Comparison of ENCODE assay signal across 26 mouse cellular contexts in the genomic region with DNA sequence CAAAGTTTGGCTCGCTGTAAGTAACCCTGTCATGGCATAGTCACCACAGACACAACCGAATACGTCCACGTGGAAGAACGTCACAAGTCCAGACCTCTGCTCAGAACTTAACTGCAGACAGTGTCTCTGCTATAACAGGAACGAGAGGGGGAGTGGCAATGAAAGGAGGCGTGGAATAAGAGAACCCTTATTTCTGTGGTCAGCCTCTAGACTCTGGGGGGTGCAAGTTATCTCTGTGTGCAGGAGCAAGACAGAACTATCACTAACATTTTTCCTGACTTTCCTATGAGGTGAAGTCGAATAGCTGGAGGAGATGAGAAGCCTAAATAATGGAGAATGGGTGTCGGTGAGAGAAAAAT. TPM values are rescaled to one million over a fixed set of nuclear protein-coding genes. Genes with fewer than 3 reads are reported as not detected.
DNase-seq lines count a peak whose midpoint lies in the region; ATAC-seq and TF ChIP-seq lines count a peak whose summit lies in the region.
"Had no signal": no experiment of that assay in that cellular context is flagged by ENCODE, and none has a peak within 500 bp of the region (broad histone marks: within the 10 kb centered on the region; RNA-seq: fewer than 3 reads in every experiment).

No protein-coding gene starts in this region.

- H3K9ac ChIP-seq in stomach, embryonic 16.5 days (ENCODE audit: low read length): no peak overlapping the region
- no peak overlapping the region for H3K9ac ChIP-seq in stomach, postnatal 0 days (ENCODE audit: low read length)
- no peak overlapping the region for H3K9ac ChIP-seq in liver, embryonic 15.5 days
- H3K9ac ChIP-seq: embryonic facial prominence, embryonic 15.5 days; forebrain, embryonic 12.5 days; forebrain, postnatal 0 days; hindbrain, embryonic 15.5 days; limb, embryonic 12.5 days had no signal

- H3K4me1 ChIP-seq in kidney, adult 2 months (ENCODE audit: control insufficient read depth, insufficient read depth, low read length): peaks cover 23% of the 10 kb centered on the region
- H3K4me1 ChIP-seq in stomach, embryonic 16.5 days (ENCODE audit: control insufficient read depth, insufficient read depth, low read length): no peaks in the 10 kb centered on the region
- no peaks in the 10 kb centered on the region for H3K4me1 ChIP-seq in stomach, postnatal 0 days (replicated peaks; ENCODE audit: control insufficient read depth, insufficient read depth)
- peaks cover 17% of the 10 kb centered on the region for H3K4me1 ChIP-seq in liver, embryonic 15.5 days (replicated peaks)
- H3K4me1 ChIP-seq: embryonic facial prominence, embryonic 15.5 days; forebrain, embryonic 12.5 days; hindbrain, embryonic 10.5 days; hindbrain, embryonic 15.5 days had no signal

- no peak for TF ChIP-seq EP300 in stomach, postnatal 0 days (optimal IDR thresholded peaks at IDR 0.05)

- 0 out of 2 replicates have a peak, but pooled peaks have one; percentile 3 for ATAC-seq in stomach, embryonic 16.5 days (ENCODE audit: insufficient read depth, low FRiP score)
- ATAC-seq in stomach, postnatal 0 days (ENCODE audit: low FRiP score, low TSS enrichment): no peak
- ATAC-seq in liver, embryonic 15.5 days (ENCODE audit: insufficient read depth): 0 out of 2 replicates have a peak, but pooled peaks have one; percentile 4
- ATAC-seq: forebrain, postnatal 0 days; inflammation-experienced regulatory T-cells, adult 6 months; lung, postnatal 0 days had no signal

- H3K4me3 ChIP-seq in kidney, adult 2 months (ENCODE audit: insufficient read depth, low read depth, low read length): no peak overlapping the region
- no peak overlapping the region for H3K4me3 ChIP-seq in stomach, embryonic 16.5 days (replicated peaks; ENCODE audit: low read length)
- H3K4me3 ChIP-seq in stomach, postnatal 0 days (ENCODE audit: low read depth, low read length): no peak overlapping the region
- no peak overlapping the region for H3K4me3 ChIP-seq in liver, embryonic 15.5 days (replicated peaks)
- H3K4me3 ChIP-seq: embryonic facial prominence, embryonic 10.5 days; embryonic facial prominence, embryonic 15.5 days; forebrain, embryonic 12.5 days; hindbrain, embryonic 10.5 days; hindbrain, embryonic 15.5 days; limb, embryonic 12.5 days had no signal

- no peak for TF ChIP-seq POLR2A in kidney, adult 2 months (IDR thresholded peaks at IDR 0.05; ENCODE audit: low read depth, low read length)

- no peaks in the 10 kb centered on the region for H3K27me3 ChIP-seq in kidney, adult 2 months (replicated peaks; ENCODE audit: control insufficient read depth, insufficient read depth, low read length)
- no peaks in the 10 kb centered on the region for H3K27me3 ChIP-seq in stomach, embryonic 16.5 days (ENCODE audit: control insufficient read depth, insufficient read depth, low read length)
- no peaks in the 10 kb centered on the region for H3K27me3 ChIP-seq in stomach, postnatal 0 days (ENCODE audit: control insufficient read depth, insufficient read depth, low read length)
- no peaks in the 10 kb centered on the region for H3K27me3 ChIP-seq in liver, embryonic 15.5 days
- H3K27me3 ChIP-seq: embryonic facial prominence, embryonic 15.5 days; forebrain, embryonic 12.5 days; hindbrain, embryonic 15.5 days; limb, embryonic 12.5 days; Patski had no signal

- H3K4me2 ChIP-seq in stomach, embryonic 16.5 days (ENCODE audit: low read depth, low read length): no peak overlapping the region
- H3K4me2 ChIP-seq in stomach, postnatal 0 days (replicated peaks; ENCODE audit: low read depth): no peak overlapping the region
- no peak overlapping the region for H3K4me2 ChIP-seq in liver, embryonic 15.5 days
- H3K4me2 ChIP-seq: embryonic facial prominence, embryonic 15.5 days; forebrain, embryonic 12.5 days; hindbrain, embryonic 15.5 days; limb, embryonic 12.5 days had no signal

- TF ChIP-seq CTCF in kidney, adult 2 months (conservative IDR thresholded peaks at IDR 0.05; ENCODE audit: insufficient read depth, insufficient read length, low read depth, low read length): no peak
- no peak for TF ChIP-seq CTCF in stomach, postnatal 0 days (IDR thresholded peaks at IDR 0.05; ENCODE audit: low read depth)

- H3K36me3 ChIP-seq in kidney, adult 2 months (ENCODE audit: control insufficient read depth, insufficient read depth, low read length): no peaks in the 10 kb centered on the region
- peaks cover 6% of the 10 kb centered on the region; the same call in 1 of the 2 replicates for H3K36me3 ChIP-seq in stomach, embryonic 16.5 days (ENCODE audit: control insufficient read depth, insufficient read depth, low read length)
- H3K36me3 ChIP-seq in stomach, postnatal 0 days (ENCODE audit: control insufficient read depth, insufficient read depth, low read length): peaks cover 11% of the 10 kb centered on the region
- H3K36me3 ChIP-seq in liver, embryonic 15.5 days (replicated peaks): peaks cover 19% of the 10 kb centered on the region
- H3K36me3 ChIP-seq: hindbrain, embryonic 15.5 days had no signal

- H3K9me3 ChIP-seq in stomach, embryonic 16.5 days (replicated peaks; ENCODE audit: control insufficient read depth, low read length): no peaks in the 10 kb centered on the region
- no peaks in the 10 kb centered on the region for H3K9me3 ChIP-seq in stomach, postnatal 0 days (ENCODE audit: control insufficient read depth, low read length)
- H3K9me3 ChIP-seq in liver, embryonic 15.5 days (replicated peaks): no peaks in the 10 kb centered on the region
- H3K9me3 ChIP-seq: embryonic facial prominence, embryonic 15.5 days; forebrain, embryonic 12.5 days; hindbrain, embryonic 10.5 days; hindbrain, embryonic 15.5 days had no signal

- H3K27ac ChIP-seq in kidney, adult 2 months (ENCODE audit: insufficient read depth, low read depth, low read length): peak overlapping the region; percentile 3; the same call in 1 of the 2 replicates
- H3K27ac ChIP-seq in stomach, embryonic 16.5 days (ENCODE audit: low read length): no peak overlapping the region
- no peak overlapping the region for H3K27ac ChIP-seq in stomach, postnatal 0 days (replicated peaks)
- H3K27ac ChIP-seq in liver, embryonic 15.5 days (replicated peaks): peak overlapping the region; percentile 34; the same call in 1 of the 2 replicates
- H3K27ac ChIP-seq: embryonic facial prominence, embryonic 10.5 days; embryonic facial prominence, embryonic 15.5 days; forebrain, embryonic 12.5 days; hindbrain, embryonic 10.5 days; hindbrain, embryonic 15.5 days; limb, embryonic 12.5 days had no signal

- 68% methylated on average over 9 of the region's 9 CpGs for whole genome bisulfite sequencing in kidney, adult 2 months
- WGBS in stomach, embryonic 16.5 days: 81% methylated on average over 9 of the region's 9 CpGs
- WGBS in stomach, postnatal 0 days: 85% methylated on average over 9 of the region's 9 CpGs
- 48% methylated on average over 9 of the region's 9 CpGs for WGBS in liver, embryonic 15.5 days (ENCODE audit: insufficient replicate concordance)

- DNase-seq in kidney, adult 2 months: no peak
- DNase-seq in kidney, adult 11 months: no peak
- no peak for DNase-seq in stomach, postnatal 0 days (ENCODE audit: low spot score)
- no peak for DNase-seq in layer of hippocampus, adult 9-11 months
- DNase-seq in thymus, postnatal 0 days (ENCODE audit: low spot score): no peak
- DNase-seq in cerebellum, postnatal 25 days: no peak
- DNase-seq: adrenal gland, postnatal 14 days; cerebellum, adult 11-12 months; cerebellum, postnatal 10 days; forebrain, postnatal 0 days; heart, postnatal 14 days; lung, adult 18-20 months; midbrain, embryonic 14.5 days; right cerebral cortex, postnatal 14 days; thymus, postnatal 25 days had no signal

RNA-seq across cellular contexts. Expression of gene Dap, which starts 12.4 kb away (rescaled TPM):
- polyA plus RNA-seq in kidney, adult 2 months (2012; rRNA removed): 72.8 and 96.9 TPM in 2 replicates
- 110 and 114 TPM in 2 replicates for polyA plus RNA-seq in stomach, embryonic 16.5 days (2015; fragmentation: Nextera tagmentation; extraction: Ambion mirVana)
- polyA plus RNA-seq in stomach, postnatal 0 days (2015; fragmentation: Nextera tagmentation; extraction: Ambion mirVana): 114 and 120 TPM in 2 replicates
- polyA plus RNA-seq in liver, embryonic 15.5 days (2015; fragmentation: Nextera tagmentation; extraction: Ambion mirVana): 45.0 and 45.7 TPM in 2 replicates
- 88.6 and 89.5 TPM in 2 replicates for polyA plus RNA-seq in thymus, postnatal 0 days (2015; fragmentation: Nextera tagmentation; extraction: Ambion mirVana)

Comparison
In these comparisons a context has a peak if more than half of its experiments do, and no peak if none do; other contexts are left out.
1. H3K27ac ChIP-seq: peak in kidney, adult 2 months (single experiment) and liver, embryonic 15.5 days (single experiment); none in stomach, embryonic 16.5 days (single experiment) and stomach, postnatal 0 days (single experiment).